Mouse (Mus musculus) lung, adult 10 weeks (tissue): ENCODE results near the gene Lnpep. TPM values are rescaled to one million over a fixed set of nuclear protein-coding genes. Genes with fewer than 3 reads are reported as not detected.

ENCODE experiments used
- polyA plus RNA-seq: library from polyadenylated mRNA; stranded (reverse); fragments of 350-450 nt; fragmentation: Illumina TruSeq; extraction: RNeasy Lipid Tissue Mini Kit (QIAGEN cat#74804); gene quantifications from one replicate; pipeline ENCODE4 v1.2.3, GENCODE M21; 2014; ENCODE audit warnings: low read depth, low replicate concordance; ENCODE audit not compliant: insufficient read depth

Lnpep gene
- polyA plus RNA-seq: 9.6 TPM

GRCm38 (mm10) chr17:17624957-17625586, at the start of gene Lnpep:
Gene Lnpep (minus strand): TSS chr17:17625050.

Other genes starting within 250 kb of the Lnpep start
- gene Lix1, start 222.4 kb downstream of the Lnpep start, polyA plus RNA-seq: 0.85 TPM
- not detected for gene Vmn2r90, start 78.7 kb upstream of the Lnpep start, polyA plus RNA-seq
- gene Spaca6, start 202.1 kb upstream of the Lnpep start, polyA plus RNA-seq: 13.0 TPM
- gene Has1, start 230.2 kb upstream of the Lnpep start, polyA plus RNA-seq: 3.3 TPM